Mouse (Mus musculus): ENCODE data around the gene Gm21887.
"Not testable (repeated sequence)": the region's sequence is repeated elsewhere in the genome, so short reads cannot be mapped to it uniquely, and the experiment has no call there.

GRCm38 (mm10) chrX:170009016-170009750 lies at the start of gene Gm21887:
- not testable (repeated sequence) for TF ChIP-seq CTCF, EP300 (IDR thresholded peaks at IDR 0.05)

All from lung, postnatal 0 days (tissue).